Mouse (Mus musculus) CD4-positive, CD25-positive, alpha-beta regulatory T cell, adult 4 months (primary cell): Measurements from ENCODE around the gene C2cd2l. TPM values are rescaled to one million over a fixed set of nuclear protein-coding genes. Genes with fewer than 3 reads are reported as not detected.
"Not testable (repeated sequence)": the region's sequence is repeated elsewhere in the genome, so short reads cannot be mapped to it uniquely, and the experiment has no call there.

Experiments used
- ATAC-seq: one replicate; pipeline ENCODE4 v1.8.0; 2017
- polyA plus RNA-seq, 2 experiments: library from polyadenylated mRNA; unstranded; fragments of 100-300 nt; shearing (Covaris generic); gene quantifications; one replicate each; pipeline ENCODE4 v1.2.1; 2017

C2cd2l gene
- polyA plus RNA-seq, 2 experiments from 2014 or later: 3.2 to 3.6 TPM

DNA sequence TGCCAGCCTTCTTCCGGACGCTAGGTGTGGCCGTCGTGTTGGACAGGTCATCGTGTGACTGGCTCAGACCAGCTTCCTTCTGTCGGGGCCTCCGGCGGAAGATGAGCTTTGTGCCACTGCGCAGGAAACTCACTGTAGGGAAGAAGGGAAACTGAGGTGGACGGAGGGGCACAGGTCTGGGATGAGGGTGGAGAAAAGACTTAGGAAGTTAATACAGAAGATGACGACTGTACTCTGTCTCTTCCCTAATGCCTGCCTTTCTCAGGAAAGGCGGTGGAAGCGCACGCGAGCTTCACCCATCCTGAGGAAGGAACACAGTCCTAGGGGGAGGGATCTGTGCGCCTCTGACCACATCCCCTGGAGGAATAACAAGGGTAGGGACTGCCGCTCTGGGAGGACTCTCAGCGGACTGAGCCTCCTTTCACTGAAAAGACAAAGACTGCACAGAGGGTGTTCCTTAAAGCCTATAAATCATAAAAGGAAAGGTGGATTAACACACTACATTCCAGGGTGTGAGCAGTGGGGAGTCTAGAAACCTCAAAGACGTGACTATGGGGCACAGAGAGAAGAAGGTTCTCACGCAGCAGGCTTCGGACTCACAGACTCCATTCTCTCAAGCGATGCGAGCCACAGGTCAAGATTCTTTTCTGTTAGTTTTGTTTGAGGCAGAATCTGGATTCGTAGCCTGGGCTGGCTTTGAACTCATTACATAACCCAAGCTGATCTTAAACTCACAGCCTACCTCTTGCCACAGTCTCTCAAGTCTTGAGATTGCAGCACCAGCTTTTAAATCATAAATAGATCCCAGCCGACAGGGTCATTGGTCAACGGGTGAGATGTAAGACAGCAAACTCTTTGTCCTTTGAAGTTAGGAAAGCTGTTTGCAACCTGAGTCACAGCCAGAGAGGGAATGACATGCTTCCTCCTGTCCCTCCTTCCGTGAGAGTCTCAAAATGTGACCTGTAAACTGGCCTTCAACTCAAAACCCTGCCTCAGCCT, 8.7 kb downstream of the C2cd2l start:
- no peak for ATAC-seq

- no peak for ATAC-seq
Measured at GRCm38 (mm10) chr9:44310750-44311135, 9.3 kb downstream of the C2cd2l start.

GRCm38 (mm10) chr9:44309756-44310155, 10.3 kb downstream of the C2cd2l start:
- ATAC-seq: no peak

DNA sequence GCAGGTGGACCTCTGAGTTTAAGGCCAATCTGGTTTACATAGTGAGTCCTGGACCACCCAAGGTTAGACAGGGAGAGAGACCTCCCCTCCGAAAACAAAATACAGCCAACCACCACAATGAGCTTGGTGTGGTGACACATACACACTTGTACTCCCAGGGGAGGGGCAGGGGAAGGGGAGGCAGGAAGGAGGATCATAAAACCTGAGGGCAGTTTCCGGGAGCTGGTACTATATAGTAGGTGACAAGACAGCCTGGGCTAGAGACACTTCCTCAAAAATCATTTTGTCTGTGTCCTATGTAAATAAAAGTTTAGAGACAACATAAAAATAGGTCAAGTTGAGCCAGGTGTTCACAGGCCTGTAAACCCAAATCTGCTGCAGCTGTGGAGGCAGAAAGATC, 12.8 kb downstream of the C2cd2l start:
- no peak for ATAC-seq

DNA sequence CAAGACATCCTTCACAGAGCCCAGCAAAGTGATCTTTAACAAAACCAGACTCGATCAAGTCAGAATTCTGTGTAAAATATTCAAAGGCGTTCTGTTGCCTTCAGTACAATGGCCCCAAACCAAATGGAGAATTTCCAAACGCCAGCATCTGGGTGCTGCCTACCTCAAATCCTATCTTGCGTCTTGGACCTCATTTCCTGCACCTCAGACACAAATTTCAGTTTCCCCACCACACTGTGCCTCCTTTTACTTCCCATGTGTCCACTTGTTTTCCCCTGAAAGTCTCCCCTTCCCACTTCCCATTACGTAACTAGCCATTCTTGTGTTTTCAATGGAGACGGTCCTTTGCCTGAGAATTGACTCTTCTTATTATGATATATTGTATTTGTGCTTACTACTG, 13.6 kb downstream of the C2cd2l start:
- no peak for ATAC-seq

GRCm38 (mm10) chr9:44305466-44306079, 14.5 kb downstream of the C2cd2l start, which contains the start of gene Hinfp:
Hinfp (minus strand) TSS chr9:44305671.
- peak; percentile 98 for ATAC-seq

DNA sequence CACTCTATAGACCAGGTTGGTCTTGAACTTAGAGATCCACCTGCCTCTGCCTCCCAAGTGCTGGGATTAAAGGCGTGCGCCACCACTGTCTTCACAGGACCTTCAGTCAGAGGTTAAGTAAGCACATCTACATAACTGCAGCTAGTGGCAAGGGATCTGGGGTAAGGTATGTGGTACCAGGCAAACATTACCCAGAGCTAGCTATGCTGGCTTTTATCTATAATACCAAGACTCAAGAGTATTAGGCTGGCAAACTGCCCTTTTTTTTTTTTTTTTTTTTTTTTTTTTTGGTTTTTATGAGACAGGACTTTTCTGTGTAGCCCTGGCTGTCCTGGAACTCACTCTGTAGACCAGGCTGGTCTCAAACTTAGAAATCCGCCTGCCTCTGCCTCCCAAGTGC, 20.1 kb downstream of the C2cd2l start:
- ATAC-seq: not testable (repeated sequence)

DNA sequence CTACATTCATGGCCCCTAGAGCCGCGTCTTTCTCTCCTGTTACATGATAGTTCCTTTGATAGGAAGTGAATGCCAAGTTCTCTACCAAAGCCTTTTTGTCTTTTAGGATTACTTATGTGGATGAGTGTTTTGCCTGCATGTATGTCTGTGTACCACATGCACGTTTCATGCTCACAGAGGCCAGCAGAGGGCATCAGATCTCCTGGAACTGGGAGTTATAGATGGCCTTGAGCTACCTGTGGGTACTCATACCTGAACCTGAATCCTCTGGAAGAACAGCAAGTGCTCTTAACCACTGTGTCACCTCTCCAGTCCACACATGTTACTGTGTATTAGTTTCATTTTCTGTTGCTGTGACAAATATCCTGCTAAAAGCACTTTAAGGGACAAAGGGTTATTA, 27.6 kb downstream of the C2cd2l start:
- ATAC-seq: peak; percentile 45

GRCm38 (mm10) chr9:44288959-44289291, 31.2 kb downstream of the C2cd2l start:
- no peak for ATAC-seq

GRCm38 (mm10) chr9:44288076-44288958, 31.8 kb downstream of the C2cd2l start, which contains the start of gene Abcg4:
Abcg4 (minus strand) TSS chr9:44288615.
- peak; percentile 26 for ATAC-seq

- peak; percentile 32 for ATAC-seq
Measured at GRCm38 (mm10) chr9:44287401-44288075, 32.5 kb downstream of the C2cd2l start.

DNA sequence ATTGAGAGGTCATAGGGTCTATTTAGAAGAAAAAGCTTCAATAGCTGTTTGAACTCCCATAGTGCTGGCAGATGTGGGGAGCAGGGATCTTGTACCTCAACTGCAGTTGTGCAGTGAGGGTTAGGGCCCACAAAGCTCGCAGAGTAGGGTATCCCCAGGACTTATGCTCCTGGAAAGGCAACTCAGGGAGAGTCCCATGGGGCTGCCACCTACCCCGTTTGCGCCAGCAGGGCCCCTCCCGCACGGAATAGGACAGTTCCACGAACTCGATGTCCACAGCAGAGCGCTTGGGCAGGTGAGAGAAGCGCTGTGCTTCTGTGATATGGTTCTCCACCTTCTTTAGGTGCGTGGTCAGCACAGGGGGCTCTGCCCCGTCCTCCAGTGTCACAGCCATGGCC, 33.1 kb downstream of the C2cd2l start:
- no peak for ATAC-seq

GRCm38 (mm10) chr9:44286256-44286850, 33.7 kb downstream of the C2cd2l start:
- no peak for ATAC-seq

DNA sequence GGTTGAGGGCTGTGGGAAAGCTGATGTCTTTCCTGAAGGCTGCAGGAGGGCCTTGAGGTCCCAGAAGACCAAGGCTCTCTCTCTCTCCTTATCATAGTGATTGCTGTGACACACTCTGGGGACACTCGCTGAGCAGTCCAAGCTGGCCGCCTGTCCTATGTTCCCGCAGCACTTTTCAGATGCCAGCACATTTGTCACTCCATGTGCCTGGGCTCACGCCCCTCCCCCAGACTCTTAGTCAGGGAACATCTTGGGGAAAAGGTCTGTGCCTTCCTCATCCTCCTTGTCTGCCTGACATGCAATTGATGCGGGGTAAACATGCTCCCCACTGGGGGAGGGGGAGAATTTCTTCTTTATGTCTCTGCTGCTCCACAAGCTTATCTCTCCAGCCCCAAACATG, 36.9 kb downstream of the C2cd2l start:
- no peak for ATAC-seq

DNA sequence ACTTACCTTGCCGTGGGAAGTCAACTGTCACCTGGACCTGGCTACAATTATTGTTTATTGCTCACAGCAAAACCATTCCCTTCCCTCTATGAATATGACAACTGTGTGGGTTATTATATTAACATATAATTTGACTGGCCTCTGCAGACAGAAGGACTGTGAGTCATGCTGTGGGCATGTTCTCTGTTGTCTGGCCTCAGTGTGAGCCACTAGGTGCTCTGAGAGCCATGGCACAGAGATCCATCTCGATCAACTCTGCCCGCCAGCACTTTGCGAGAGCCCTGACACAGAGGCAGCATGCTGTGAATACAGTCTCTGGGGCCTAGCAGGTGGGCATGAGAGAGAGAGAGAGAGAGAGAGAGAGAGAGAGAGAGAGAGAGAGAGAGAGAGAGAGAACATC, 50.1 kb downstream of the C2cd2l start:
- ATAC-seq: no peak

DNA sequence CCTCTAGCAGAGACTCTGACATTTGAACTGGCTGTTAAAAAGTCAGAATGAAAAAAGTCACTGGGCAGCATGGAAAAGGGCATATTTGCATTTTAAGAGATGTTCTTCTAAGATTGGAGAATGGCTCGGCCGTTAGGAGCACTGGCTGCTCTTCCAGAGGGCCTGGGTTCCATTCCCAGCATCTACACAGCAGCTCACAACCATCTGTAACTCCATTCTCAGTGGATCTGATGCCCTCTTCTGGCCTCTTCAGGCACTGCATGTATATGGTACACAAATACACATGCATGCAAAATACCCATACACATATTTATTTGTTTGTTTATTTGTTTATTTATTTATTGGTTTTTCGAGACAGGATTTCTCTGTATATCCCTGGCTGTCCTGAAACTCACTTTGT, 51.0 kb downstream of the C2cd2l start:
- no peak for ATAC-seq

DNA sequence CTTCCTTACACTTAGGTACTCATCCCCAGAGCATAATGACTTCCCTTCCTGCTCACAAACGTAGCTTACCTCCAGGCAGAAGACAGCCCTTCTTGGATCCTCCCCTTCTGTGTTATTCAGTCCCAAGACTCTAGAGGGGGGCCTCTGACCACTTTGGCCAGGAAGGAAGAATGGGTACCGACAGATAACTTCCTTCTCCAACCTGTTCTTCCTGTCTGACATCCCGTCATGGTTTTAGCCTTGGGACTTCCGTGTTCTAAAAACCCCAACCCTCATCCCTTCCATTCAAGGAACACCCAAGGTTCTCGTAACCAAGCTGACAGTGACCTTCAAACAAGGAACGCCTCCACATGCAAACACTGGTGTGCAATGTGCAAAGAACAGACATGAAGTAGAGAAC, 51.7 kb downstream of the C2cd2l start, which contains the start of gene Nlrx1:
Gene Nlrx1 (minus strand): TSS at position 168 of the 400 bp plus-strand sequence.
- peak; percentile 33 for ATAC-seq

DNA sequence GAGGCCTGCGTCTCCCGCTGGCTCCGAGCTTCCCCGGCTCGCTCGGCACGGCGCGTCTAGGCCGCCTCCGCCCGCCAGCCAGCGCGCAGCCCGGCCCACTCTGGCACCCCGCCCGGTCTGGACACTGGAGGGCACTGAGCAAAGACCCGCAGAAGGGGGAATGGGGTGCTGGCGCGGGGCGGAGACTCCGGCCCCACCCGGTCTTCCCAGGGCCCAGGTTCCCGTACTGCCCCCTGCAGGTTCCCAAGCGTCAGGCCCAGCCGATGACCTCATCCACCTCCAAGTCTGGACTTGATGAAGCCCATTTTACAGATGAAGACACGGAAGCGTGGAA, 52.1 kb downstream of the C2cd2l start:
- ATAC-seq: peak; percentile 95

DNA sequence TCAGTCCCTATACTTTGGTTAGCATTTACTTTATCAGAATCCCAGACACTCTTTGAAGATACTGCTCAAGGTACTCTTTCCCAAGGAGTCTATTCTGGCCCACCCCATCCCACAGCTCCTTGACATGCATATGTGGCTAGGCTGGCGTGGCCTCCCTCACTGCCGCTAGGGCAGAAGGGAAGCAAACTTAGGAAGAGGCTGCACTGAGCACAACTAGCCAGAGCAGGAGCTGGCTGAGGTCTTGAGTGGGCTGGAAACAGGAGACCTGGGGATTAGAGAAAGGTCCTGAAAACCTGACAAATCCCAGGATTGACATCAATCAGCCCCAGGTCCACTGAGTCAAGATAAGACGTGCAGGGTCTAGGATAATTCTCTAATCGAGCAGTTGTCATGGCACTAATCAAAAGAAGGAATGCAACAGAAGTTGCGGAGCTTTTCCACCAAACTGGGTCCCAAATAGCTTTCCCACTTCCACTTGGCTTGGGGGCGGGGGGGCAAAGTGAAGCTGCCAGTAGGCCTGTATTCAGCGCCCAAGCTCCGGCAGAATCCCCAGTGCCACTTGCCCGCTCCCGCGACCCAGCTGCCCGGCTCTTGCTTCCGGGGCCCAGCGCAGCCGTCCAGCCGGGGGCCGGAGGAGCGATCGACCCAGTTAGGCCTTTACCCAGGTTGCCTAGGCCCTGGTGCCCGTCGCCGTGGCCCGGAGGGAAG, 52.6 kb downstream of the C2cd2l start:
- ATAC-seq: no peak

GRCm38 (mm10) chr9:44266478-44267226, 53.4 kb downstream of the C2cd2l start:
- no peak for ATAC-seq
